Mouse (Mus musculus): ENCODE results near the gene Mt1. TPM values are rescaled to one million over a fixed set of nuclear protein-coding genes. Genes with fewer than 3 reads are reported as not detected.

Mt1 gene
- polyA plus RNA-seq, 3 experiments from 2014 or later: 1.5 to 11.0 (median 2.6) TPM

- ATAC-seq: no peak
Observed at GRCm38 (mm10) chr8:94172809-94173732, 5.8 kb upstream of the Mt1 start.

DNA sequence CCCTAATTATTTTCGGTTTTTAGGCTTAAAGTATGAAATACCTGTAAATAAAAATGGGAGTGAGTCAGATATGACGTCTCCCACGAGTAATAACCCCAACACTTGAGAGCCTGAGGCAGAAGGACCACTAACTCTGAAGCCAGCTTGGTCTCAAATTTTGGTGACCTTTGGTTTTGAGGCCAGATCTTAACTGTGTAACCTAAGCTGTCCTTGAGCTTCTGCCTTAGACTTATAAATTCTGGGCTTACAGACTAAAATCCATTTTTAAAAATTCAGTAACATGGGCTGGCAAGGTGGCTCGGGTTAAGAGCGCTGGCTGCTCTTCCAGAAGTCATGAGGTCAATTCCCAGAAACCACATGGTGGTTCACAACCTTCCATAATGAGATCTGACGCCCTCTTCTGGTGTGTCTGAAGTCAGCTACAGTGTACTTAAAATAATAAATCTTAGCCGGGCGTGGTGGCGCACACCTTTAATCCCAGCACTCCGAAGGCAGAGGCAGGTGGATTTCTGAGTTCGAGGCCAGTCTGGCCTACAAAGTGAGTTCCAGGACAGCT, 5.0 kb upstream of the Mt1 start:
- no peak for ATAC-seq

GRCm38 (mm10) chr8:94174619-94175213, 4.2 kb upstream of the Mt1 start:
- ATAC-seq: no peak

DNA sequence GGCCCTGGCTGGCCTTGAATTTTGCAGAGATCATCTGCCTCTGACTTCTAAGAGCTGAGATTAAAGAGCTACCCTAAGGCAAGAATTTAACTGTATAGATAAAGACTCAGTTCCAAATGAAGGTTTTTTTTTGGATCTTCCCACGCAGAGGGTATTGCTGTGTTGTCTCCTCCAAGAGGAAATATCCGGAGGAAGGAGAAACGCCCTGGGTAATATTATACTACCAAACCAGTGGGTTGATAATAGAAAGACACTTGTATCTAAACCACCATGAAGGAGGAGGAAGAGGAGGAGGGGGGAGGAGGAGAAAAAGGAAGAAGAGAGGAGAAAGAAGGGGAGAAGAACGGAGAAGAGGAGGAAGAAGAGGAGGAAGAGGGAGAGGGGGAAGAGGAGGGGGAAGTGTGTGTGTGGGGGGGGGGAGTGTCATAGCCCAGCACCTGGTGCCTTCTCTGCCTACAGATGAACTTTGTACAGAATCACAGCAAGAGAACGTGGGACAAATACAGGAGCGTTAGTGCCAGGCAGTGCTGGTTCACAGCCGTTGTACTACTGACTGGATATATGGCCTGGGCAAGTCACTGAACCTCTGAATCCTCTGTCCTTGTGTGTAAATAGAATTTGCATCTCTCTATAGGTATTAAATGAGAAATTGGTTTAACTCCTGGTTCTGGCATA, 1.0 kb upstream of the Mt1 start:
- ATAC-seq: no peak

GRCm38 (mm10) chr8:94179713-94180560, 1.1 kb downstream of the Mt1 start:
- no peak for ATAC-seq

GRCm38 (mm10) chr8:94180561-94180908, 1.7 kb downstream of the Mt1 start:
- no peak for ATAC-seq

- ATAC-seq: no peak
Observed at GRCm38 (mm10) chr8:94182055-94182929, 3.4 kb downstream of the Mt1 start.

GRCm38 (mm10) chr8:94183117-94183516, 4.2 kb downstream of the Mt1 start:
- ATAC-seq: peak; percentile 80

DNA sequence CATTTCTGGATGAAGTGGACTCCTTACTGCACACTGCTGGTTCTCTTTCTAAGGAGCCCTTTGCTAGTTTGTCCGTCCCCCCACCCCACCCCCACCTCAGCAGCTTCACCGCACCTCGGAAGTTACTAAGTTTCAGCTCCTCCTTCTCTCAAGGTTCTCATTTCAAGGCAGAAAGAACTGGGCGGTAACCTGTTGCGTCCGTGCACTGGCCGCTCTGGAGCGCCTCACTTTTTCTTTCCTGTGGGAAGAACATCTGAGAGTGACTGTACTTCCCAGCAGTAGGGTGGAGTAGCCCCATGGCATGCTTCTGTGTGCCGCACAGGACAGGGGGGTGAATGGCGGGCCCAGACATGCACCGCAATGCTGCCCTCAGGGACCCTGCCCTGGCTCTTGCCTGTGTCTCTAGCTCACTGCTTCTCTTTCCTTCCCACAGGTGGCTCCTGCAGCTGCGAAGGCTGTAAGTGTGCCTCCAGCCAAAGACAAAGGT, 5.5 kb downstream of the Mt1 start:
- no peak for ATAC-seq

GRCm38 (mm10) chr8:94185791-94186190, 6.9 kb downstream of the Mt1 start:
- no peak for ATAC-seq

- peak; percentile 32 for ATAC-seq
Observed at GRCm38 (mm10) chr8:94186542-94186941, 7.7 kb downstream of the Mt1 start.

DNA sequence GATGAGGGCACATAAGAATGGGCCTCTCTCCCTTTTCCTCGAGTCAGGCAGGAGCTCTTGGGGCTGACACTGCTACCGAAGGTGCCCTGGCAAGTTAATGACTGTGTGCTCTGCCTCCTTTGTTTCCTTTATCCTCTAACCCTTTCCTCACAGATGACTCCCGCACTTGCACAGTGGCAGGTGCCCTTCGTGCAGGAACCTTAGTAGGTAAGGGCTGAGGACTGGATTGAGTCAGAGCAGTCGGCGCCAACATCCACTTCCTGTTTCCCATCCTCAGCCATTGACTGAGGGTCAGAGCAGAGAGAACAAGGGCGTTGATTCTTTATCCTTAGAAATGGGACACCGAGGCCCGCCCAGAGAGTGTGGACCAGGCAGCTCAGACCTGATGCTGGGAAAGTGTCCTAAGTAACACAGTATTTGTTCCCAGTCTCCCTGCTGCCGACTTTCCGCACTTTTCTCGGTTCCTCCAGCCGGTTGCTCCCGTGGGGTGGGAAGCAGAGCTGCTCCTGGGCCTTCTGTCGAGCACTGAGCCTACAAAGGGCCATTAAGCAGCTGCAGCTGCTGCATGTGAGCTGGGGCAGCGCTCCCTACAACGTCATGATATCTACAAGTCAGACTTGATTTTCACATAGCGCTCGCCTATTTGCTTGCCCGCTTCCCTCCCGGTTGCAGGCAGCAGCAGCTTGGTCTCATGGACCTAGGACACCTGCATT, 8.6 kb downstream of the Mt1 start:
- ATAC-seq: no peak

DNA sequence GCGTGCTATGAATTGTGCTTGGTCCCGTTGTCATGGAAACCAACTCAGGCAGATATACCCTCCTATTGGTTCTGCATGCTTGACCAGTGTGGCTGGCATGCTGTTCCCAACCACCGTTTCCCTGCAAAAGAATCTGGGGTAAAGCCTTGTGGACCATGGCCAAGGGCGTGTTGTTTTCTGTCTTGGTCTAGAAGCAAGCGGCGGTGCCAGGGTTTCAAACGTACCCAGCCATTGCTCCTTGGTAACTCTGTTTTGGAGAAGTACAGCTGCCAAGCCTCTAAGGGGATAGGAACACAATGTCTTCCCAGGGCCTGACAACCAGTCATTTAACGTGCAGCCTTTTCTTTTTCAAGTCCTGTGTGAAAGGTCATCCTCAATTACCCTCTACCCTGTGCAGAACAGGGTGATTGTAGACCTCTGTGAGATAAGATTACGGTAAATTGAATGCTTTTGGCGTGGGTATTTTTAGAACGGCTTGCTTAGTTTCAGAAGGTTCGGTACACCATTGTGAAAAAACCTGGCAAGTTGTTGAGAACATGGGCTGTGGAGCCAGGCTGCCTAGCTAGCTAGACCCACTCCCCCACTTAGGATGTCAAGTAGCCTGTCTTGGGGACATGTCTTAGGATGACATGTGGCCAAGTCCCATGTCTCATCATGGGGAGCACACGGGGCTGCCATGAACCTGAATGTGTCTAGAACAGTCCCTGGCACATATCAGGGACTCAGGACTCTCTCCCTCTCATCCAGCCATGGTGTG, 10.6 kb downstream of the Mt1 start:
- no peak for ATAC-seq

- ATAC-seq: peak; percentile 83
Observed at GRCm38 (mm10) chr8:94191101-94191691, 12.3 kb downstream of the Mt1 start.

DNA sequence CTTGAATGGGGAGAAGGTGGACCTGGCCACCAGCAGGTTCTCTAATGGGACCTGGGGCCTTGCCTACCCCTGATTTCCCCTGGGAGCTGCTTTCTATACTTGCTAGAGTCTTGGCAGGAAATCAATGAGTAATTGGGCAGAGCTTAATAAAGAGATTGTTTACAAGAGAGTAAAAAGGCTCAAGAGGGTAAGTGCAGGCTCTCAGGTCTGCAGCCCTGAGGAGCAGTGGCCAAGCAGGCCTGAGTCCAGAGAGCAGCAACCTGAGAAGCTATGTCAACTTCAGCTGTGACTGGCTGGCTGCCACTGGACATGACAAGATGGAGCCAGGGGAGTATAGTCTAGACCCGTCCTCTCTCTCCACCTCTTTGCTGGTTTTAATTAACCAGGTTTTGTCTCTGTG, 14.0 kb downstream of the Mt1 start:
- no peak for ATAC-seq

DNA sequence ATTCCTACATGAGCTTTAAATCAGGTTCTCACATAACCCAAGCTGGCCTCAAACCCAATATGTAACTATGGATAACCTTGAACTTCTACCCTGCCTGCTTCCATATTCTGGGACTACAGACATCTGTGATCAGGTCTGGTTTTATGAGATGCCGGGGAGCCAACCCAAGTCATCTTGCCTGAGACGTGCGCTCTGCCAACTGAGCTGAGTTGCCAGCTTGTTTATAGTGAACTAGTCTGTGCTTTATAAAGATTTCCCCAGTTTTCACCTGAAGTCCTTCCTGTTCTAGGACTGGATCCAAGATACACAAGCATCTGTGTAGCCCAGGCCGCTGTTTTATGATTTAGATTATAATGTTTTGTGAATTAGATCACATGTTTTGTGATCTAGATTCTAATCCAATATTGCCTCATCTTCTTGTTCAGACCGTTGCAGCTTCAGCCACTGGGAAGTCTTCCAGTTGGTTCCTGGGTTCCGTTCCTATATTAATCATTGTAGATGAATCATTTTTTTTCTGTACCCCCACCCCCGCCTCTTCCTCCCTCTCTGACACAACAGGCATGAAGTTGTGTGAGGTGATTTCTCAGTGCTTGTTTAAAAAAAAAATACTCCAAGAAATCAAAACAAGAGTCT, 15.8 kb downstream of the Mt1 start:
- no peak for ATAC-seq

- peak; percentile 48 for ATAC-seq
Observed at GRCm38 (mm10) chr8:94199202-94199869, 20.5 kb downstream of the Mt1 start.

- no peak for ATAC-seq
Observed at GRCm38 (mm10) chr8:94204043-94204442, 25.2 kb downstream of the Mt1 start.

All from inflammation-experienced regulatory T-cells, adult 6 months (primary cell).